Mouse (Mus musculus): ENCODE measurements around the gene Ngfr. TPM values are rescaled to one million over a fixed set of nuclear protein-coding genes. Genes with fewer than 3 reads are reported as not detected.

The Ngfr gene
- total RNA-seq, 2 experiments from 2014 or later: 0.27 to 0.48 TPM

- intact Hi-C loops (cut with DNase I): no loop called here
- no peak for DNase-seq
Observed at GRCm38 (mm10) chr11:95595438-95596149, 8.1 kb upstream of the Ngfr start.

DNA sequence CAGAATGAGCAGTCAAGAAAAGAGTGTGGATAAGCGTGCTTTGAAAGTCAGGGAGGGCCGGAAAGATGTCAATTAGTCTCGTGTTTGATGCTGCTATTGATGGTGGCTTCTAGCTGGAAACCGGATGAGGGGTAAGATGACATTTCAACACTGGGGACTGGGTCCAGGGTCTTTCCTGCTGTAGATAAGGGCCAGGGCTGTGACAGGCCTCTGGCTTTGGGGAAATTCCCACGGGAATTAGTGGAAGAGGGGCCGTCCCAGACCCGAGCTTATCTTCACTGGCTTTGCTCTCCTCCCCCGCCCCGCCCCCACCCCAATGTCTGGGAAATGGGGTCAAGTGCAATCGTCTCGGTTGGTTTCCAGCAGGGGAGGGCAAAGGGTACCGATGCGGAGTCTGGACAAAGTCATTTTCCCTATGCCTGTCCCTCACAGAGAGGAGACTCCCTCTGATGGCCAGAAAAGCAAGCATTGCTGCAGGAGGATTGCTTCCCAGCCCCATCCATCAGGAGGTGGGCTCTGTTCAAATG lies 7.2 kb upstream of the Ngfr start:
- no peak for DNase-seq
- intact Hi-C loops (cut with DNase I): no loop called here

GRCm38 (mm10) chr11:95593501-95593900 lies 6.0 kb upstream of the Ngfr start:
- intact Hi-C loops (cut with DNase I): no loop called here
- no peak for DNase-seq

- intact Hi-C loops (cut with DNase I): no loop called here
- DNase-seq: no peak
Observed at GRCm38 (mm10) chr11:95592691-95593090, 5.2 kb upstream of the Ngfr start.

DNA sequence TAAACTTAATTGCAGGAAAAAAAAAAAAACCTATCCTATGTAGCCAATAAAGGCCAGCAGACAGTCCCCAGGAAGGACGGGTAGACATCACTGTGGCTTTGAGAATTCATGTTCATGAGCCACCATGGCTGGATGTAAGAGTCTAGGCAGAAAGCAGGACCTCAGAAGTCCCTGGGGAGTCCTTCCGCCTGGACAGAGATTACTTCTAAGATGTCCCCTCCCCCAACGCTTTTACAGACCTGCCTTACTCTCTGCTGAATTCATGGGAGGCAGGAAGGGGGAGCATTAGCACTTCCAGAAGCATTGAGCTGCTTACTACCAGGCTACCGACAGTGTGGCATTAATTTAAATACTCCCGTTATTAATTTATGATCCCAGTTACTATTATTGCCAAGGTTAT lies 1.7 kb upstream of the Ngfr start:
- no peak for DNase-seq
- intact Hi-C loops (cut with DNase I): loop anchor here (5.0 kb wide), 1 partner anchor 207 kb away; the partner anchor contains the start of gene Slc35b1

DNA sequence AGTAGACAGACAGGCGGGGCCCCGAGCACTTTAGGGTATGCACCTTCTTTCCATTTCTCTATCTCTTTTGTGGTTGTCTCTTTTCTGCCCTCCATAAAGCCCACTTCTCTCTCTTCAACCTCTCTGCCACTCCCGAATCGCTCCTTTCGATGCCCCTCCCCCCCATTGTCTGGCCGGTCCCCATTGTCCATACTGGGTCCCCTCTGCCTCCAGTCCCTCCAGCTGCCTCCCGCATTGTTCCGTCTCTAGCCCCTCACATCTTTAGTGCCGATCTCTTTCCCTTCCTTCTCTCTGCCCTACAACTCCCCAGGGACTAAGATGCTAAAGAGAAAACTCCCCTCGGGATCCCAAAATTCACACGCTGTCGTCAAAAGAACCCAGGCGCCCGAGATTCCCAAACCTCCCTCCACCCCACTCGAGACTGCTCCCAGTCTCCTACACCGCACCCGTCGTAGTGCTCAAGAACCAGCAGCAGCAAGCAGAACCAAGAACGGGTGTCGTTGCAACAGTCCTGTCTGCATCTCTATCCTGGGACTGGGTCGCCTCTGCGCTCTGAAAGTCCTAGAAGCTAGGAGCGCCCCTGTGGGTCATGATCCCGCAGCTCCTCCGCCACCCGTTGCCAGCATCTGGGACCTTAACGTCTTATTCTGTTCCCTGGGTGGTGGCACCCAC lies 648 bp downstream of the Ngfr start:
- intact Hi-C loops (cut with DNase I): loop anchor here (1.0 to 5.0 kb wide), 3 partner anchors 52 to 205 kb away; partner anchors contain the start of gene Slc35b1
- no peak for DNase-seq

GRCm38 (mm10) chr11:95586184-95586583 lies 1.4 kb downstream of the Ngfr start:
- intact Hi-C loops (cut with DNase I): loop anchor here (1.0 to 5.0 kb wide), 3 partner anchors 51 to 204 kb away; partner anchors contain the start of gene Slc35b1
- peak; percentile 81 to 82 for DNase-seq

- DNase-seq: no peak
- intact Hi-C loops (cut with DNase I): loop anchor here (1.0 to 5.0 kb wide), 3 partner anchors 50 to 203 kb away; partner anchors contain the start of gene Slc35b1
Observed at GRCm38 (mm10) chr11:95585684-95586083, 1.9 kb downstream of the Ngfr start.

- DNase-seq: no peak
- intact Hi-C loops (cut with DNase I): loop anchor here (5.0 kb wide), 1 partner anchor 203 kb away; the partner anchor contains the start of gene Slc35b1
Observed at GRCm38 (mm10) chr11:95585281-95585680, 2.3 kb downstream of the Ngfr start.

DNA sequence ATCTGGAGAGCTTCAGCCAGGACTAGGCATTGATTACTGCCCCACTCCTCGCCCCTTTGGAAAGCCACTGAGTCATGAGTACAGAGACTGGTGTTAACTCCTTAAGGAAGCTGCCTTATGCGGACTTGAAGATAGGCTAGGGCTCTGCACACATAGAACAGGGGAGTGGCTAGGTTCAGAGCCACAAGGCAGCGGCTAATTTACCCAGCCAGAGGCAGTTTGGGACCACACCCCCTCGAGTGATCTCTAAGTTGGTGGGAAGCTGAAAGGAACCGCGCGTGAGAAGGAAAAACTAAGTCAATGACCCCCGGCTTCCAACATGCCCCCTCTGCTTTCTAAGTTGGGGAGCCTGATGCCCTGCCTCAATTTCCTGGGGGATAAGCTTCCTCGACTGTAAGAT lies 2.9 kb downstream of the Ngfr start:
- no peak for DNase-seq
- intact Hi-C loops (cut with DNase I): loop anchor here (5.0 kb wide), 1 partner anchor 202 kb away; the partner anchor contains the start of gene Slc35b1

DNA sequence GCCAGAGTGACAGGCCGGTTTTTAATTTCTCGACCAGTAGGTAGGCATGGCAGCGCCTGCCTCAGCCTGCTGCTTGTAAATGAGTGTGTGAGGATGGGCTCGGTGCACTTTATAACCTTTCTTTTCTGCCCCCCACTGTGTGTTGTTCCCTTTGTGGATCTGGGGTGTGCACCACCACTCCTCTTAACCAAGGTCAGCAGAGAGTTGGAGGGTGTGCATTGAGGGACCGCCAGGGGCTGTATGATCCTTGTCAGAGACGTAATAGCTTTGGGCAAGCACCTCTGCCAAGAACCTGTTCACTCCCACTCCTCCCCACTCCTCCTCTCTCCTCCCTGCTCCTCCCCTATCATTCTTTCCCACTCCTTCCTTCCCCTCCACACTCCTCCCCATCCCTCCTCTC lies 4.1 kb downstream of the Ngfr start:
- no peak for DNase-seq
- intact Hi-C loops (cut with DNase I): no loop called here

DNA sequence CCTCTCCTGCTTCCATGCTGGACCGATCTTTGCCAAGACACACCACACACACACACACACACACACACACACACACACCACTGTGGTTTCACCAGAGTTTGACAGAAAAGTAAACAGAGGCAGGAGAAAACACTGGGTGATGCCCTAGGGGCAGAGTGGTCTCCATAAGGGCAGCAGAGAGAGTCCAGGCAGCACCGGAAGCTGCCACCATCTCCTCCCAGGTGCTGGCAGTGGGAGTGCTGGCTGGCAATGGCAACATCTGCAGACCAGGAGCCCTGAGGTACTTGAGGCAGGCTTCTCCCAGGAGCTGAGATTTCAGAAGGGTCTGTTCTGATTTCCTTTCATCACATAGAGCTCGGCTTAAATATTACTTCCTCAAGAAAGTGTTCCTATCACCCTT lies 5.3 kb downstream of the Ngfr start:
- intact Hi-C loops (cut with DNase I): no loop called here

GRCm38 (mm10) chr11:95579455-95579854 lies 8.1 kb downstream of the Ngfr start:
- DNase-seq: no peak
- intact Hi-C loops (cut with DNase I): loop anchor here (5.0 kb wide), 1 partner anchor 68 kb away; no protein-coding TSS in a partner anchor

More for the DNA sequence above, 5.3 kb downstream of the Ngfr start:
- no peak for DNase-seq

GRCm38 (mm10) chr11:95577776-95578446 lies 9.6 kb downstream of the Ngfr start:
- DNase-seq: no peak
- intact Hi-C loops (cut with DNase I): loop anchor here (5.0 kb wide), 1 partner anchor 69 kb away; no protein-coding TSS in a partner anchor

DNA sequence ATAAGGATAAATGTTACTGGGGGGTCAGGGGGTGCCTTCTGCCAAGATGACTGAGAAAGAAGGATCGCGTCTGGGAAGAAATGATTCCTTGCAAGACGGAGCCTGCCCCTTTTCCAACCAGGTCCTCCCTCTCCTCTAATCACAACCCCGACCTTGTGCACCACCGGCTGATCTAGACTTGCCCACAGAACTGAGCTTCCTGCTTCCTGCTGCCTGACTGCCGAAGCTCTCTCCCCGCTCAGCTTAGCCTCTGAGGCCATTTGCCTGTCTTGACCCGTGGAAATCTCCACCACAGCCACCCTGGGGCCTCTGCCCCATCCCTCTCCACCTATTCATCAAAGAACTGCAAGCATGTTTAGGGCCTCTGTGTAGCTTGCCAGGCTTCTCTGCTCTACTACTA lies 11.2 kb downstream of the Ngfr start:
- intact Hi-C loops (cut with DNase I): loop anchor here (5.0 kb wide), 1 partner anchor 71 kb away; no protein-coding TSS in a partner anchor
- DNase-seq: no peak

GRCm38 (mm10) chr11:95575791-95576190 lies 11.7 kb downstream of the Ngfr start:
- intact Hi-C loops (cut with DNase I): loop anchor here (5.0 kb wide), 1 partner anchor 72 kb away; no protein-coding TSS in a partner anchor
- no peak for DNase-seq

- DNase-seq: no peak
- intact Hi-C loops (cut with DNase I): loop anchor here (5.0 kb wide), 1 partner anchor 72 kb away; no protein-coding TSS in a partner anchor
Observed at GRCm38 (mm10) chr11:95574786-95575334, 12.7 kb downstream of the Ngfr start.

DNA sequence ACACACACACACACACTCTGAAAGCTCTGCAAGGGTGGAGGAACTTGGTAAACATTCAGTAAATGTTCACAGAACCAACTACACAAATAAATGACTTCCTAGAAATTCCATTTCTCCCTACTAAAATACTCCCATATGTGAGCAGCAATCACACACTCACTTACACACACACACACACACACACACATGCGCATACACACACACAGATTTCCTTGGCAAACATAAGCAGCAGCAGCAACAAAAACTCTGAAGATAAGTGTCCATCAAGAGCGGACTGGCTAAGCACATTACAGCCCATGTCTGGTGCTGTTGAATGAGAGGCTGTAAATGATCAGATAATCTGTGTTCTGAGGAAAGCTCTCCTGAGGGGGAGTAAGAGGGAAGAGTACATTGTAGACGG lies 15.3 kb downstream of the Ngfr start:
- DNase-seq: no peak
- intact Hi-C loops (cut with DNase I): no loop called here

- intact Hi-C loops (cut with DNase I): no loop called here
- no peak for DNase-seq
Observed at GRCm38 (mm10) chr11:95571755-95572154, 15.8 kb downstream of the Ngfr start.

Data from gastrocnemius, postnatal 36 days (tissue).